Mouse (Mus musculus) intestine, embryonic 14.5 days (tissue): Measurements from ENCODE around the gene Oat. TPM values are rescaled to one million over a fixed set of nuclear protein-coding genes. Genes with fewer than 3 reads are reported as not detected.

Experiments used
- ATAC-seq: fragments of 200-750 bp; cut with Nextera tagmentation; replicated peaks from 2 replicates; pipeline ENCODE4 v1.8.0; 2017; ENCODE audit warnings: low read depth, moderate number of reproducible peaks, moderate TSS enrichment, moderate library complexity; ENCODE audit not compliant: low FRiP score, low TSS enrichment
- DNase-seq: peaks from one replicate; pipeline ENCODE4 v3.0.0-alpha.2; 2018; ENCODE audit warnings: low spot score
- H3K27ac ChIP-seq: fragments of 300-500 bp; sonication (generic); 2 replicates; pipeline ENCODE4 v1.5.1; 2014; ENCODE audit warnings: low read depth, mild to moderate bottlenecking, control low read depth
- H3K27me3 ChIP-seq: fragments of 300-500 bp; sonication (generic); replicated peaks from 2 replicates; pipeline ENCODE4 v1.6.1; 2014; ENCODE audit warnings: low read length, control low read depth; ENCODE audit not compliant: control insufficient read depth, insufficient read depth
- H3K36me3 ChIP-seq: fragments of 300-500 bp; sonication (generic); 2 replicates; pipeline ENCODE4 v1.6.1; 2014; ENCODE audit warnings: low read length, control low read depth; ENCODE audit not compliant: control insufficient read depth, insufficient read depth
- H3K4me1 ChIP-seq: fragments of 300-500 bp; sonication (generic); replicated peaks from 2 replicates; pipeline ENCODE4 v1.6.1; 2014; ENCODE audit warnings: low read length, control low read depth, mixed read lengths; ENCODE audit not compliant: control insufficient read depth, insufficient read depth
- H3K4me2 ChIP-seq: fragments of 300-500 bp; sonication (generic); 2 replicates; pipeline ENCODE4 v1.6.1; 2014; ENCODE audit warnings: low read length
- H3K4me3 ChIP-seq: fragments of 300-500 bp; sonication (generic); 2 replicates; pipeline ENCODE4 v1.5.1; 2014; ENCODE audit warnings: low read depth, low read length, control low read depth, mixed read lengths
- H3K9ac ChIP-seq: fragments of 300-500 bp; sonication (generic); 2 replicates; pipeline ENCODE4 v1.6.1; 2014; ENCODE audit warnings: mild to moderate bottlenecking, low read length
- H3K9me3 ChIP-seq: fragments of 300-500 bp; sonication (generic); 2 replicates; pipeline ENCODE4 v1.6.1; 2016; ENCODE audit warnings: low read length, control low read depth; ENCODE audit not compliant: control insufficient read depth
- WGBS: fragments of 180-500 bp; shearing (Covaris S2); extraction: QIAGEN DNeasy Blood & Tissue Kit; methylation state at CpG from one replicate; pipeline ENCODE4 v1.1.7; 2014; 5-methylcytosine and 5-hydroxymethylcytosine counted together
- polyA plus RNA-seq: library from polyadenylated mRNA; unstranded; fragments of >200 nt; fragmentation: Nextera tagmentation; extraction: Ambion mirVana; gene quantifications from 2 replicates; pipeline ENCODE4 v1.2.1, GENCODE M21; 2014

The Oat gene
- polyA plus RNA-seq, 1 experiment from 2014 or later, result 873 TPM

- Histone ChIP-seq H3K9ac (peak within 1 kb of the TSS; percentile 17; the same call in 1 of the 2 replicates), H3K4me2 (peak within 1 kb of the TSS; percentile 49), H3K36me3 (no peaks in the 10 kb centered on the region), H3K4me1 (no peaks in the 10 kb centered on the region), H3K27me3 (0 out of 2 replicates have a peak, but pooled peaks cover 4% of the 10 kb centered on the region), H3K27ac (no peak within 1 kb of the TSS), H3K4me3 (peak within 1 kb of the TSS; percentile 46), H3K9me3 (no peaks in the 10 kb centered on the region)
- DNase-seq (peak; percentile 94), ATAC-seq (peak; percentile 92)
- WGBS, result 7% methylated on average over 44 of the region's 44 CpGs
Observed at GRCm38 (mm10) chr7:132610468-132611318, 34.5 kb upstream of the Oat start, which contains the start of gene Lhpp. Gene Lhpp, plus strand, starts transcription at chr7:132610638.

GRCm38 (mm10) chr7:132608316-132609020, 32.3 kb upstream of the Oat start:
- no peak overlapping the region for H3K9ac ChIP-seq
- no peaks in the 10 kb centered on the region for H3K36me3 ChIP-seq
- H3K27ac ChIP-seq, result no peak overlapping the region
- ATAC-seq (no peak), DNase-seq (no peak)
- no peaks in the 10 kb centered on the region for H3K9me3 ChIP-seq
- H3K27me3 ChIP-seq, result 0 out of 2 replicates have a peak, but pooled peaks cover 10% of the 10 kb centered on the region
- WGBS, result 93% methylated on average over 4 of the region's 4 CpGs
- H3K4me3 ChIP-seq, result no peak overlapping the region
- no peaks in the 10 kb centered on the region for H3K4me1 ChIP-seq
- no peak overlapping the region for H3K4me2 ChIP-seq

- Histone ChIP-seq H3K4me1 (no peaks in the 10 kb centered on the region), H3K27ac (no peak overlapping the region), H3K4me3 (no peak overlapping the region), H3K9ac (no peak overlapping the region), H3K36me3 (no peaks in the 10 kb centered on the region), H3K9me3 (no peaks in the 10 kb centered on the region), H3K27me3 (peaks cover 36% of the 10 kb centered on the region), H3K4me2 (no peak overlapping the region)
- no peak for ATAC-seq
- no peak for DNase-seq
- 52% methylated on average over 5 of the region's 5 CpGs for WGBS
Observed at GRCm38 (mm10) chr7:132605689-132606088, 29.5 kb upstream of the Oat start.

GRCm38 (mm10) chr7:132604720-132605119, 28.5 kb upstream of the Oat start:
- H3K27ac ChIP-seq, result no peak overlapping the region
- no peak for DNase-seq
- no peaks in the 10 kb centered on the region for H3K9me3 ChIP-seq
- H3K27me3 ChIP-seq, result peaks cover 46% of the 10 kb centered on the region
- ATAC-seq, result no peak
- no peak overlapping the region for H3K4me3 ChIP-seq
- H3K36me3 ChIP-seq, result no peaks in the 10 kb centered on the region
- 92% methylated on average over 4 of the region's 4 CpGs for whole genome bisulfite sequencing
- H3K4me1 ChIP-seq, result no peaks in the 10 kb centered on the region
- H3K9ac ChIP-seq, result no peak overlapping the region
- H3K4me2 ChIP-seq, result no peak overlapping the region

GRCm38 (mm10) chr7:132600926-132601325, 24.7 kb upstream of the Oat start:
- ATAC-seq (no peak), DNase-seq (no peak)
- no peak overlapping the region for H3K27ac ChIP-seq
- H3K4me2 ChIP-seq, result no peak overlapping the region
- 0 out of 2 replicates have a peak, but pooled peaks cover 12% of the 10 kb centered on the region for H3K4me1 ChIP-seq
- peaks cover 80% of the 10 kb centered on the region for H3K27me3 ChIP-seq
- H3K9ac ChIP-seq, result no peak overlapping the region
- H3K9me3 ChIP-seq, result no peaks in the 10 kb centered on the region
- H3K4me3 ChIP-seq, result no peak overlapping the region
- H3K36me3 ChIP-seq, result no peaks in the 10 kb centered on the region
- WGBS, result 17% methylated on average over 8 of the region's 8 CpGs

GRCm38 (mm10) chr7:132600026-132600425, 23.8 kb upstream of the Oat start:
- 6% methylated on average over 9 of the region's 9 CpGs for WGBS

GRCm38 (mm10) chr7:132599071-132599975, 23.1 kb upstream of the Oat start, which contains the start of gene Nkx1-2:
Gene Nkx1-2, minus strand, starts transcription at chr7:132599637.
- no peak within 1 kb of the TSS for H3K9ac ChIP-seq
- H3K4me1 ChIP-seq, result 0 out of 2 replicates have a peak, but pooled peaks cover 12% of the 10 kb centered on the region
- ATAC-seq (no peak), DNase-seq (peak; percentile 69)
- H3K27me3 ChIP-seq, result peaks cover 91% of the 10 kb centered on the region
- H3K36me3 ChIP-seq, result no peaks in the 10 kb centered on the region
- H3K4me2 ChIP-seq, result peak within 1 kb of the TSS; percentile 71
- H3K4me3 ChIP-seq, result peak within 1 kb of the TSS; percentile 35
- no peak within 1 kb of the TSS for H3K27ac ChIP-seq
- WGBS, result 2% methylated on average over 49 of the region's 52 CpGs
- no peaks in the 10 kb centered on the region for H3K9me3 ChIP-seq

More at GRCm38 (mm10) chr7:132600026-132600425, 23.8 kb upstream of the Oat start:
- H3K27ac ChIP-seq, result no peak overlapping the region
- no peaks in the 10 kb centered on the region for H3K9me3 ChIP-seq
- peak overlapping the region; percentile 71 for H3K4me2 ChIP-seq
- H3K27me3 ChIP-seq, result peaks cover 89% of the 10 kb centered on the region
- ATAC-seq (no peak), DNase-seq (no peak)
- 0 out of 2 replicates have a peak, but pooled peaks cover 12% of the 10 kb centered on the region for H3K4me1 ChIP-seq
- no peak overlapping the region for H3K9ac ChIP-seq
- peak overlapping the region; percentile 35 for H3K4me3 ChIP-seq
- H3K36me3 ChIP-seq, result no peaks in the 10 kb centered on the region
